Comparison of ENCODE assay signal across 9 mouse cellular contexts in genomic region chr2:153611241-153611630, GRCm38 (mm10). TPM values are rescaled to one million over a fixed set of nuclear protein-coding genes. Genes with fewer than 3 reads are reported as not detected.
DNase-seq lines count a peak whose midpoint lies in the region; ATAC-seq and TF ChIP-seq lines count a peak whose summit lies in the region.
"Had no signal": no experiment of that assay in that cellular context is flagged by ENCODE, and none has a peak within 500 bp of the region (broad histone marks: within the 10 kb centered on the region; RNA-seq: fewer than 3 reads in every experiment).

No protein-coding gene starts in this region.

- H3K4me2 ChIP-seq in heart, embryonic 11.5 days = no peak overlapping the region
- no peak overlapping the region for H3K4me2 ChIP-seq in forebrain, postnatal 0 days (ENCODE audit: low read depth)
- H3K4me2 ChIP-seq in liver, embryonic 16.5 days (ENCODE audit: low read depth, low read length) = no peak overlapping the region

- H3K9me3 ChIP-seq in heart, embryonic 11.5 days (replicated peaks; ENCODE audit: control insufficient read depth, low read length) = no peaks in the 10 kb centered on the region
- no peaks in the 10 kb centered on the region for H3K9me3 ChIP-seq in E14TG2a.4 (ENCODE audit: low read length)
- no peaks in the 10 kb centered on the region for H3K9me3 ChIP-seq in forebrain, postnatal 0 days (ENCODE audit: low read length)
- no peaks in the 10 kb centered on the region for H3K9me3 ChIP-seq in liver, embryonic 16.5 days (replicated peaks; ENCODE audit: control insufficient read depth, low read length)

- no peaks in the 10 kb centered on the region for H3K36me3 ChIP-seq in heart, embryonic 11.5 days (ENCODE audit: control insufficient read depth, insufficient read depth, low read length)
- 0 out of 2 replicates have a peak, but pooled peaks cover 3% of the 10 kb centered on the region for H3K36me3 ChIP-seq in E14TG2a.4 (ENCODE audit: insufficient read depth, low read length)
- H3K36me3 ChIP-seq in forebrain, postnatal 0 days (ENCODE audit: insufficient read depth) = no peaks in the 10 kb centered on the region
- no peaks in the 10 kb centered on the region for H3K36me3 ChIP-seq in liver, embryonic 16.5 days (ENCODE audit: control insufficient read depth, insufficient read depth)

- WGBS in heart, embryonic 11.5 days (ENCODE audit: insufficient replicate concordance) = 62% methylated on average over 7 of the region's 7 CpGs
- WGBS in forebrain, postnatal 0 days = 69% methylated on average over 7 of the region's 7 CpGs
- WGBS in liver, embryonic 16.5 days (ENCODE audit: insufficient replicate concordance) = 25% methylated on average over 7 of the region's 7 CpGs

- H3K27ac ChIP-seq in heart, embryonic 11.5 days (ENCODE audit: low read depth, low read length) = peak overlapping the region; percentile 85
- peak overlapping the region; percentile 82 for H3K27ac ChIP-seq in forebrain, postnatal 0 days (ENCODE audit: low read depth, low read length)
- peak overlapping the region; percentile 48; the same call in 1 of the 2 replicates for H3K27ac ChIP-seq in liver, embryonic 16.5 days (ENCODE audit: low read length)

- H3K27me3 ChIP-seq in heart, embryonic 11.5 days (ENCODE audit: control insufficient read depth, insufficient read depth, low read length) = no peaks in the 10 kb centered on the region
- 0 out of 2 replicates have a peak, but pooled peaks cover 6% of the 10 kb centered on the region for H3K27me3 ChIP-seq in E14TG2a.4 (ENCODE audit: insufficient read depth, low read length)
- no peaks in the 10 kb centered on the region for H3K27me3 ChIP-seq in forebrain, postnatal 0 days (ENCODE audit: insufficient read depth, low read length)
- no peaks in the 10 kb centered on the region for H3K27me3 ChIP-seq in liver, embryonic 16.5 days (ENCODE audit: control insufficient read depth, insufficient read depth, low read depth, low read length)

- no peak for DNase-seq in heart, postnatal 25 days (ENCODE audit: low spot score)
- DNase-seq in forebrain, postnatal 0 days = no peak
- DNase-seq in ovary, adult 18-20 months (ENCODE audit: low spot score) = no peak
- DNase-seq in frontal cortex, postnatal 14 days (ENCODE audit: low spot score in 2 of 2) = no peak
- no peak for DNase-seq in T-cell, adult 2 months (ENCODE audit: low spot score)

- H3K4me1 ChIP-seq in heart, embryonic 11.5 days (ENCODE audit: control insufficient read depth, insufficient read depth, low read length) = peaks cover 26% of the 10 kb centered on the region
- peaks cover 90% of the 10 kb centered on the region for H3K4me1 ChIP-seq in E14TG2a.4 (replicated peaks; ENCODE audit: low read depth, low read length)
- H3K4me1 ChIP-seq in forebrain, postnatal 0 days (ENCODE audit: insufficient read depth) = no peaks in the 10 kb centered on the region
- H3K4me1 ChIP-seq in liver, embryonic 16.5 days (ENCODE audit: control insufficient read depth, low read depth, low read length) = peaks cover 50% of the 10 kb centered on the region

- no peak for TF ChIP-seq CTCF in E14TG2a.4 (conservative IDR thresholded peaks at IDR 0.05; ENCODE audit: low read length)
- TF ChIP-seq CTCF in forebrain, postnatal 0 days (IDR thresholded peaks at IDR 0.05; ENCODE audit: low read depth) = no peak

- ATAC-seq in heart, embryonic 11.5 days (replicated peaks; ENCODE audit: insufficient number of reproducible peaks, low FRiP score, low TSS enrichment) = no peak
- ATAC-seq in forebrain, postnatal 0 days = no peak; the same call in 1 of the 2 replicates
- ATAC-seq in liver, embryonic 16.5 days (ENCODE audit: low read depth) = no peak

- peak overlapping the region; percentile 70 for H3K9ac ChIP-seq in heart, embryonic 11.5 days (ENCODE audit: low read depth, low read length)
- H3K9ac ChIP-seq in forebrain, postnatal 0 days = peak overlapping the region; percentile 18
- H3K9ac ChIP-seq in liver, embryonic 16.5 days (ENCODE audit: low read depth, low read length) = 0 out of 2 replicates have a peak overlapping the region, but pooled peaks have one; percentile 13

- intact Hi-C loops in heart, postnatal 25 days (cut with DNase I) = no loop called here

- no peak overlapping the region for H3K4me3 ChIP-seq in heart, embryonic 11.5 days (ENCODE audit: low read depth, low read length)
- H3K4me3 ChIP-seq in E14TG2a.4 (replicated peaks; ENCODE audit: low read length) = peak overlapping the region; percentile 62
- no peak overlapping the region for H3K4me3 ChIP-seq in forebrain, postnatal 0 days (ENCODE audit: low read depth, low read length)
- no peak overlapping the region for H3K4me3 ChIP-seq in liver, embryonic 16.5 days (ENCODE audit: low read depth, low read length)
- H3K4me3 ChIP-seq: myocyte had no signal

RNA-seq across cellular contexts. Expression of gene Commd7, which starts 21.3 kb away (rescaled TPM):
- 53.6 and 61.3 TPM in 2 replicates for polyA plus RNA-seq in heart, embryonic 11.5 days (2014; fragmentation: Nextera tagmentation; extraction: Ambion mirVana)
- total RNA-seq in heart, postnatal 25 days (2021) = 10 to 100 TPM; 13.9 to 14.6 TPM
- 39.2 and 46.4 TPM in 2 replicates for total RNA-seq in forebrain, postnatal 0 days (2014; rRNA removed)
- 105 and 116 TPM in 2 replicates for polyA plus RNA-seq in forebrain, postnatal 0 days (2015; fragmentation: Nextera tagmentation; extraction: Ambion mirVana)
- 24.8 and 25.0 TPM in 2 replicates for polyA plus RNA-seq in liver, embryonic 16.5 days (2015; fragmentation: Nextera tagmentation; extraction: Ambion mirVana)

RNA-seq across cellular contexts. Expression of gene Dnmt3b, which starts 38.0 kb away (rescaled TPM):
- 7.3 and 8.4 TPM in 2 replicates for polyA plus RNA-seq in heart, embryonic 11.5 days (2014; fragmentation: Nextera tagmentation; extraction: Ambion mirVana)
- total RNA-seq in heart, postnatal 25 days (2021) = 1 to 10 TPM; 1.3 to 1.4 TPM
- 1.9 and 3.9 TPM in 2 replicates for total RNA-seq in forebrain, postnatal 0 days (2014; rRNA removed)
- 1.3 and 1.9 TPM in 2 replicates for polyA plus RNA-seq in forebrain, postnatal 0 days (2015; fragmentation: Nextera tagmentation; extraction: Ambion mirVana)
- polyA plus RNA-seq in liver, embryonic 16.5 days (2015; fragmentation: Nextera tagmentation; extraction: Ambion mirVana) = 3.3 and 3.8 TPM in 2 replicates

Comparison
In these comparisons a context has a peak if more than half of its experiments do, and no peak if none do; other contexts are left out.
1. H3K9ac ChIP-seq: peak in every context shown above with its lines; median percentile 70 in heart, embryonic 11.5 days; 18 in forebrain, postnatal 0 days; 13 in liver, embryonic 16.5 days.